Mouse (Mus musculus) forebrain, postnatal 0 days (tissue): ENCODE results near the gene Nanog. TPM values are rescaled to one million over a fixed set of nuclear protein-coding genes. Genes with fewer than 3 reads are reported as not detected.
A peak's percentile ranks its signal among the peaks of the same experiment; 100 is the strongest.
"Not testable (repeated sequence)": the region's sequence is repeated elsewhere in the genome, so short reads cannot be mapped to it uniquely, and the experiment has no call there.

Experiments
- ATAC-seq: fragments of 200-750 bp; cut with Nextera tagmentation; 2 replicates; pipeline ENCODE4 v1.8.0; 2017; ENCODE audit warnings: mild to moderate bottlenecking, moderate library complexity
- DNase-seq: peaks from one replicate; pipeline ENCODE4 v3.0.0-alpha.2; 2015
- H3K27ac ChIP-seq: fragments of 300-500 bp; sonication (generic); 2 replicates; pipeline ENCODE4 v1.5.1; 2014; ENCODE audit warnings: low read depth, mild to moderate bottlenecking, antibody characterized with exemption, low read length, moderate library complexity, mixed read lengths
- H3K27me3 ChIP-seq: fragments of 300-500 bp; sonication (generic); 2 replicates; pipeline ENCODE4 v1.6.1; 2014; ENCODE audit warnings: mild to moderate bottlenecking, low read length, mixed read lengths; ENCODE audit not compliant: insufficient read depth
- H3K36me3 ChIP-seq: fragments of 300-500 bp; sonication (generic); 2 replicates; pipeline ENCODE4 v1.6.1; 2014; ENCODE audit warnings: mild to moderate bottlenecking, moderate library complexity; ENCODE audit not compliant: insufficient read depth
- H3K4me1 ChIP-seq: fragments of 300-500 bp; sonication (generic); 2 replicates; pipeline ENCODE4 v1.6.1; 2014; ENCODE audit warnings: antibody characterized with exemption; ENCODE audit not compliant: insufficient read depth
- H3K4me2 ChIP-seq: fragments of 300-500 bp; sonication (generic); 2 replicates; pipeline ENCODE4 v1.6.1; 2014; ENCODE audit warnings: low read depth, mild to moderate bottlenecking, moderate library complexity
- H3K4me3 ChIP-seq: fragments of 300-500 bp; sonication (generic); 2 replicates; pipeline ENCODE4 v1.5.1; 2014; ENCODE audit warnings: low read depth, low read length, mixed read lengths
- H3K9ac ChIP-seq: fragments of 300-500 bp; sonication (generic); 2 replicates; pipeline ENCODE4 v1.6.1; 2014; ENCODE audit warnings: mild to moderate bottlenecking
- H3K9me3 ChIP-seq: fragments of 300-500 bp; sonication (generic); 2 replicates; pipeline ENCODE4 v1.6.1; 2016; ENCODE audit warnings: low read length
- CTCF ChIP-seq: sonication (generic); IDR thresholded peaks from 2 replicates; pipeline ENCODE4 v1.5.1; 2016; ENCODE audit warnings: antibody characterized with exemption, control low read depth, low read depth
- WGBS: fragments of 180-500 bp; shearing (Covaris S2); extraction: QIAGEN DNeasy Blood & Tissue Kit; methylation state at CpG from one replicate; pipeline ENCODE4 v1.1.7; 2014; 5-methylcytosine and 5-hydroxymethylcytosine counted together
- polyA plus RNA-seq: library from polyadenylated mRNA; unstranded; fragments of >200 nt; fragmentation: Nextera tagmentation; extraction: Ambion mirVana; gene quantifications from 2 replicates; pipeline ENCODE4 v1.2.1, GENCODE M21; 2015
- total RNA-seq: library from RNA; depleted of rRNA; stranded (reverse); fragments of >200 nt; gene quantifications from 2 replicates; pipeline ENCODE4 v1.2.3, GENCODE M21; 2014

Gene Nanog
- total and polyA plus RNA-seq, 2 experiments from 2014 or later = 0.07 TPM; not detected in 1

- no peaks in the 10 kb centered on the region for H3K4me1 ChIP-seq
- peak overlapping the region; percentile 37 for H3K4me2 ChIP-seq
- ATAC-seq (peak; percentile 84), DNase-seq (peak; percentile 65)
- no peaks in the 10 kb centered on the region for H3K9me3 ChIP-seq
- H3K27ac ChIP-seq = no peak overlapping the region
- peak overlapping the region; percentile 43; the same call in 1 of the 2 replicates for H3K9ac ChIP-seq
- WGBS = 3% methylated on average over 20 of the region's 20 CpGs
- H3K36me3 ChIP-seq = no peaks in the 10 kb centered on the region
- no peak for TF ChIP-seq CTCF
- H3K27me3 ChIP-seq = no peaks in the 10 kb centered on the region
- H3K4me3 ChIP-seq = peak overlapping the region; percentile 13
These were observed 4.7 kb upstream of the Nanog start for GRCm38 (mm10) chr6:122702480-122703124.

GRCm38 (mm10) chr6:122703251-122703650 is 4.0 kb upstream of the Nanog start:
- ATAC-seq = no peak
- no peak overlapping the region for H3K27ac ChIP-seq
- H3K27me3 ChIP-seq = no peaks in the 10 kb centered on the region
- no peaks in the 10 kb centered on the region for H3K9me3 ChIP-seq
- H3K4me3 ChIP-seq = no peak overlapping the region
- TF ChIP-seq CTCF = no peak
- H3K4me1 ChIP-seq = no peaks in the 10 kb centered on the region
- 12% methylated on average over 6 of the region's 6 CpGs for WGBS
- no peak overlapping the region for H3K9ac ChIP-seq
- H3K4me2 ChIP-seq = peak overlapping the region; percentile 37; the same call in 1 of the 2 replicates
- DNase-seq = no peak
- H3K36me3 ChIP-seq = no peaks in the 10 kb centered on the region

GRCm38 (mm10) chr6:122703706-122704105 is 3.6 kb upstream of the Nanog start:
- DNase-seq = no peak
- H3K4me2 ChIP-seq = no peak overlapping the region
- no peak overlapping the region for H3K27ac ChIP-seq
- no peak overlapping the region for H3K4me3 ChIP-seq
- no peaks in the 10 kb centered on the region for H3K36me3 ChIP-seq
- no peaks in the 10 kb centered on the region for H3K4me1 ChIP-seq
- TF ChIP-seq CTCF = no peak
- 28% methylated on average over 1 of the region's 1 CpGs for WGBS
- H3K9ac ChIP-seq = no peak overlapping the region
- ATAC-seq = no peak; the same call in 1 of the 2 replicates
- H3K27me3 ChIP-seq = no peaks in the 10 kb centered on the region
- no peaks in the 10 kb centered on the region for H3K9me3 ChIP-seq

GRCm38 (mm10) chr6:122706337-122706840 is 900 bp upstream of the Nanog start:
- WGBS = 74% methylated on average over 12 of the region's 12 CpGs
- Histone ChIP-seq H3K9me3 (no peaks in the 10 kb centered on the region), H3K27ac (no peak overlapping the region), H3K27me3 (no peaks in the 10 kb centered on the region), H3K4me2 (no peak overlapping the region), H3K36me3 (no peaks in the 10 kb centered on the region), H3K4me3 (no peak overlapping the region), H3K4me1 (no peaks in the 10 kb centered on the region), H3K9ac (no peak overlapping the region)
- DNase-seq (no peak), ATAC-seq (no peak)
- TF ChIP-seq CTCF = no peak

GRCm38 (mm10) chr6:122708826-122709225 is 1.5 kb downstream of the Nanog start:
- no peak overlapping the region for H3K27ac ChIP-seq
- peak; percentile 32; the same call in 1 of the 2 replicates for TF ChIP-seq CTCF
- WGBS = 72% methylated on average over 4 of the region's 4 CpGs
- H3K4me1 ChIP-seq = no peaks in the 10 kb centered on the region
- H3K9ac ChIP-seq = no peak overlapping the region
- DNase-seq = no peak
- H3K4me2 ChIP-seq = no peak overlapping the region
- H3K36me3 ChIP-seq = no peaks in the 10 kb centered on the region
- no peak overlapping the region for H3K4me3 ChIP-seq
- H3K27me3 ChIP-seq = no peaks in the 10 kb centered on the region
- no peaks in the 10 kb centered on the region for H3K9me3 ChIP-seq
- ATAC-seq = no peak; the same call in 1 of the 2 replicates

GRCm38 (mm10) chr6:122711455-122711854 is 4.2 kb downstream of the Nanog start:
- no peak overlapping the region for H3K4me2 ChIP-seq
- H3K4me1 ChIP-seq = no peaks in the 10 kb centered on the region
- WGBS = 97% methylated on average over 2 of the region's 2 CpGs
- H3K9ac ChIP-seq = no peak overlapping the region
- ATAC-seq (no peak), DNase-seq (no peak)
- H3K4me3 ChIP-seq = no peak overlapping the region
- H3K36me3 ChIP-seq = no peaks in the 10 kb centered on the region
- no peak overlapping the region for H3K27ac ChIP-seq
- no peaks in the 10 kb centered on the region for H3K9me3 ChIP-seq
- TF ChIP-seq CTCF = no peak
- H3K27me3 ChIP-seq = no peaks in the 10 kb centered on the region

- not testable (repeated sequence) for H3K4me1 ChIP-seq, H3K4me2 ChIP-seq, H3K4me3 ChIP-seq, DNase-seq, H3K36me3 ChIP-seq, H3K27me3 ChIP-seq, H3K9me3 ChIP-seq, H3K27ac ChIP-seq, H3K9ac ChIP-seq, ATAC-seq
- WGBS = 93% methylated on average over 7 of the region's 7 CpGs
These were observed 5.8 kb downstream of the Nanog start for GRCm38 (mm10) chr6:122713116-122713515.
